Mouse (Mus musculus) embryonic facial prominence, embryonic 11.5 days (tissue): ENCODE results near the gene Hist1h2ab. TPM values are rescaled to one million over a fixed set of nuclear protein-coding genes. Genes with fewer than 3 reads are reported as not detected.
A peak's percentile ranks its signal among the peaks of the same experiment; 100 is the strongest.
"Not testable (repeated sequence)": the region's sequence is repeated elsewhere in the genome, so short reads cannot be mapped to it uniquely, and the experiment has no call there.

Experiments
- ATAC-seq: fragments of 200-750 bp; cut with Nextera tagmentation; replicated peaks from 2 replicates; pipeline ENCODE4 v1.8.0; 2017; ENCODE audit warnings: low read depth; ENCODE audit not compliant: insufficient number of reproducible peaks, low FRiP score, low TSS enrichment
- DNase-seq: peaks from one replicate; pipeline ENCODE4 v3.0.0-alpha.2; 2015; ENCODE audit warnings: low spot score
- H3K27ac ChIP-seq: fragments of 300-500 bp; sonication (generic); replicated peaks from 2 replicates; pipeline ENCODE4 v1.5.1; 2014; ENCODE audit warnings: mild to moderate bottlenecking, low read depth, low read length, control low read depth
- H3K27me3 ChIP-seq: fragments of 300-500 bp; sonication (generic); 2 replicates; pipeline ENCODE4 v1.6.1; 2014; ENCODE audit warnings: mild to moderate bottlenecking, low read length, moderate library complexity, mixed read lengths; ENCODE audit not compliant: control insufficient read depth, insufficient read depth
- H3K36me3 ChIP-seq: fragments of 300-500 bp; sonication (generic); replicated peaks from 2 replicates; pipeline ENCODE4 v1.6.1; 2014; ENCODE audit warnings: low read depth, mild to moderate bottlenecking, low read length, moderate library complexity, mixed read lengths; ENCODE audit not compliant: control insufficient read depth, insufficient read depth
- H3K4me1 ChIP-seq: fragments of 300-500 bp; sonication (generic); 2 replicates; pipeline ENCODE4 v1.6.1; 2014; ENCODE audit warnings: low read length, mixed read lengths; ENCODE audit not compliant: control insufficient read depth, insufficient read depth
- H3K4me2 ChIP-seq: fragments of 300-500 bp; sonication (generic); 2 replicates; pipeline ENCODE4 v1.6.1; 2014; ENCODE audit warnings: low read depth, mild to moderate bottlenecking, control low read depth, low read length, moderate library complexity
- H3K4me3 ChIP-seq: fragments of 300-500 bp; sonication (generic); 2 replicates; pipeline ENCODE4 v1.5.1; 2014; ENCODE audit warnings: low read depth, low read length, control low read depth
- H3K9ac ChIP-seq: fragments of 300-500 bp; sonication (generic); replicated peaks from 2 replicates; pipeline ENCODE4 v1.6.1; 2014; ENCODE audit warnings: mild to moderate bottlenecking, control low read depth, low read length
- H3K9me3 ChIP-seq: fragments of 300-500 bp; sonication (generic); replicated peaks from 2 replicates; pipeline ENCODE4 v1.6.1; 2016; ENCODE audit warnings: mild to moderate bottlenecking, low read length, inconsistent platforms, mixed read lengths; ENCODE audit not compliant: control insufficient read depth
- WGBS: fragments of 180-500 bp; shearing (Covaris S2); extraction: QIAGEN DNeasy Blood & Tissue Kit; methylation state at CpG from one replicate; pipeline ENCODE4 v1.1.7; 2014; 5-methylcytosine and 5-hydroxymethylcytosine counted together
- polyA plus RNA-seq: library from polyadenylated mRNA; unstranded; fragments of >200 nt; fragmentation: Nextera tagmentation; extraction: Ambion mirVana; gene quantifications from 2 replicates; pipeline ENCODE4 v1.2.1, GENCODE M21; 2014

Hist1h2ab gene
- polyA plus RNA-seq, 1 experiment from 2014 or later: 48.1 TPM

GRCm38 (mm10) chr13:23757921-23758320, 7.0 kb downstream of the Hist1h2ab start:
- Histone ChIP-seq H3K4me2 (no peak overlapping the region), H3K9ac (no peak overlapping the region), H3K27me3 (no peaks in the 10 kb centered on the region), H3K4me1 (no peaks in the 10 kb centered on the region), H3K36me3 (no peaks in the 10 kb centered on the region), H3K4me3 (no peak overlapping the region), H3K9me3 (no peaks in the 10 kb centered on the region), H3K27ac (peak overlapping the region; percentile 91)
- ATAC-seq: no peak
- 57% methylated on average over 3 of the region's 3 CpGs for WGBS
- no peak for DNase-seq

GRCm38 (mm10) chr13:23759251-23759771, 8.4 kb downstream of the Hist1h2ab start:
- no peak for ATAC-seq
- Histone ChIP-seq H3K4me1 (no peaks in the 10 kb centered on the region), H3K4me2 (no peak overlapping the region), H3K27ac (no peak overlapping the region), H3K9ac (no peak overlapping the region), H3K4me3 (no peak overlapping the region), H3K9me3 (no peaks in the 10 kb centered on the region), H3K36me3 (no peaks in the 10 kb centered on the region), H3K27me3 (no peaks in the 10 kb centered on the region)
- DNase-seq: no peak
- WGBS: 81% methylated on average over 3 of the region's 3 CpGs

- Histone ChIP-seq H3K9me3 (no peaks in the 10 kb centered on the region), H3K27ac (peak overlapping the region; percentile 85; the same call in 1 of the 2 replicates), H3K4me1 (no peaks in the 10 kb centered on the region), H3K4me2 (peak overlapping the region; percentile 67), H3K4me3 (no peak overlapping the region), H3K9ac (peak overlapping the region; percentile 64), H3K36me3 (no peaks in the 10 kb centered on the region), H3K27me3 (no peaks in the 10 kb centered on the region)
- WGBS: 64% methylated on average over 1 of the region's 1 CpGs
- no peak for ATAC-seq
- DNase-seq: no peak
Measured at GRCm38 (mm10) chr13:23759916-23760239, 9.0 kb downstream of the Hist1h2ab start.

GRCm38 (mm10) chr13:23760240-23760971, 9.5 kb downstream of the Hist1h2ab start:
- Histone ChIP-seq H3K27me3 (no peaks in the 10 kb centered on the region), H3K4me1 (no peaks in the 10 kb centered on the region), H3K36me3 (no peaks in the 10 kb centered on the region), H3K9ac (peak overlapping the region; percentile 64), H3K4me3 (peak overlapping the region; percentile 41), H3K9me3 (no peaks in the 10 kb centered on the region), H3K27ac (peak overlapping the region; percentile 85), H3K4me2 (peak overlapping the region; percentile 67)
- 2% methylated on average over 18 of the region's 27 CpGs for WGBS
- peak; percentile 72 for DNase-seq
- no peak; the same call in 1 of the 2 replicates for ATAC-seq

- no peaks in the 10 kb centered on the region for H3K4me1 ChIP-seq
- H3K9ac ChIP-seq: peak within 1 kb of the TSS; percentile 67
- peak; percentile 67 for ATAC-seq
- peak within 1 kb of the TSS; percentile 41 for H3K4me3 ChIP-seq
- H3K36me3 ChIP-seq: no peaks in the 10 kb centered on the region
- no peaks in the 10 kb centered on the region for H3K27me3 ChIP-seq
- peak; percentile 99 for DNase-seq
- 0% methylated on average over 61 of the region's 72 CpGs for WGBS
- H3K27ac ChIP-seq: peak within 1 kb of the TSS; percentile 97
- H3K4me2 ChIP-seq: peak within 1 kb of the TSS; percentile 67
- no peaks in the 10 kb centered on the region for H3K9me3 ChIP-seq
Measured at GRCm38 (mm10) chr13:23760972-23761864, 10.3 kb downstream of the Hist1h2ab start, which contains the start of gene Hist1h4a. Hist1h4a (minus strand) TSS chr13:23761230.

- ATAC-seq: peak; percentile 72
- not testable (repeated sequence) for H3K9me3 ChIP-seq, H3K36me3 ChIP-seq, H3K4me1 ChIP-seq, H3K27me3 ChIP-seq
- Histone ChIP-seq H3K4me2 (peak within 1 kb of the TSS; percentile 86), H3K27ac (peak within 1 kb of the TSS; percentile 97), H3K9ac (peak within 1 kb of the TSS; percentile 67), H3K4me3 (peak within 1 kb of the TSS; percentile 56)
- DNase-seq: peak; percentile 86
- WGBS: under 1% methylated on average over 25 of the region's 52 CpGs
Measured at GRCm38 (mm10) chr13:23761871-23762821, 11.2 kb downstream of the Hist1h2ab start, which contains the start of gene Hist1h3a. Hist1h3a (minus strand) TSS chr13:23762386.

- WGBS: under 1% methylated on average over 10 of the region's 10 CpGs
- Histone ChIP-seq H3K27ac (peak overlapping the region; percentile 97), H3K4me2 (peak overlapping the region; percentile 86), H3K36me3 (no peaks in the 10 kb centered on the region), H3K27me3 (no peaks in the 10 kb centered on the region), H3K4me3 (peak overlapping the region; percentile 56), H3K9me3 (no peaks in the 10 kb centered on the region), H3K4me1 (no peaks in the 10 kb centered on the region), H3K9ac (peak overlapping the region; percentile 59)
- DNase-seq (no peak), ATAC-seq (no peak)
Measured at GRCm38 (mm10) chr13:23763242-23763585, 12.3 kb downstream of the Hist1h2ab start.
